Mouse (Mus musculus) duodenum, adult 2 months (tissue): ENCODE data around the gene Phlda3. TPM values are rescaled to one million over a fixed set of nuclear protein-coding genes. Genes with fewer than 3 reads are reported as not detected.

ENCODE experiments used
- polyA plus RNA-seq: library from polyadenylated mRNA; depleted of rRNA; stranded (reverse); fragments of >200 nt; gene quantifications from 2 replicates; pipeline ENCODE4 v1.2.3, GENCODE M21; 2012; ENCODE audit warnings: low replicate concordance; rRNA removed

The Phlda3 gene
- 12.2 and 23.2 TPM in 2 replicates for polyA plus RNA-seq

GRCm38 (mm10) chr1:135765645-135766591, at the start of gene Phlda3:
TSS of gene Phlda3 (plus strand) at chr1:135766119.

GRCm38 (mm10) chr1:135719983-135720382, 45.9 kb upstream of the Phlda3 start, which contains the start of gene Csrp1:
TSS of gene Csrp1 (plus strand) at chr1:135720061.

GRCm38 (mm10) chr1:135778780-135779535, 13.0 kb downstream of the Phlda3 start, which contains the start of gene Tnni1:
TSS of gene Tnni1 (plus strand) at chr1:135779434.

GRCm38 (mm10) chr1:135818481-135819086, 52.7 kb downstream of the Phlda3 start, which contains the start of gene Lad1:
TSS of gene Lad1 (plus strand) at chr1:135818598.

Other genes starting within 250 kb of the Phlda3 start
- gene Nav1, start 158.8 kb upstream of the Phlda3 start, polyA plus RNA-seq: 2.2 and 7.1 TPM in 2 replicates
- gene Csrp1, start 46.1 kb upstream of the Phlda3 start, polyA plus RNA-seq: 163 and 167 TPM in 2 replicates
- gene Tnni1, start 13.3 kb downstream of the Phlda3 start, polyA plus RNA-seq: 0.82 and 27.3 TPM in 2 replicates
- 294 and 344 TPM in 2 replicates for gene Lad1, start 52.5 kb downstream of the Phlda3 start, polyA plus RNA-seq
- 0.74 and 4.4 TPM in 2 replicates for gene Tnnt2, start 70.2 kb downstream of the Phlda3 start, polyA plus RNA-seq
- gene Pkp1, start 153.1 kb downstream of the Phlda3 start, polyA plus RNA-seq: 4.5 and 9.0 TPM in 2 replicates
- gene Igfn1, start 240.2 kb downstream of the Phlda3 start, polyA plus RNA-seq: 0.07 TPM in 1 of 2 replicates, not detected in the other
- gene Tmem9, start 242.0 kb downstream of the Phlda3 start, polyA plus RNA-seq: 22.3 and 33.2 TPM in 2 replicates